Mouse (Mus musculus) CD4-positive, CD25-positive, alpha-beta regulatory T cell, adult 2 months (primary cell): Measurements from ENCODE around the gene Ndufb5.
"Not testable (repeated sequence)": the region's sequence is repeated elsewhere in the genome, so short reads cannot be mapped to it uniquely, and the experiment has no call there.

ENCODE experiments used
- DNase-seq: peaks from one replicate; pipeline ENCODE4 v3.0.0-alpha.2; 2012; ENCODE audit warnings: low read depth, low spot score

Ndufb5 gene

GRCm38 (mm10) chr3:32727861-32728260 lies 8.9 kb upstream of the Ndufb5 start:
- DNase-seq = no peak

GRCm38 (mm10) chr3:32737172-32737655 lies 424 bp downstream of the Ndufb5 start, which contains the start of gene Mrpl47:
Mrpl47 (minus strand) TSS chr3:32737605.
- no peak for DNase-seq

GRCm38 (mm10) chr3:32738549-32738948 lies 1.8 kb downstream of the Ndufb5 start:
- no peak for DNase-seq

- no peak for DNase-seq
Observed at GRCm38 (mm10) chr3:32742276-32742780, 5.5 kb downstream of the Ndufb5 start.

GRCm38 (mm10) chr3:32745001-32745400 lies 8.2 kb downstream of the Ndufb5 start:
- DNase-seq = no peak

GRCm38 (mm10) chr3:32745426-32745825 lies 8.6 kb downstream of the Ndufb5 start:
- not testable (repeated sequence) for DNase-seq

GRCm38 (mm10) chr3:32748384-32748783 lies 11.6 kb downstream of the Ndufb5 start:
- no peak for DNase-seq

GRCm38 (mm10) chr3:32749820-32750579 lies 13.2 kb downstream of the Ndufb5 start:
- no peak for DNase-seq

- DNase-seq = no peak
Observed at GRCm38 (mm10) chr3:32754384-32754915, 17.7 kb downstream of the Ndufb5 start.

GRCm38 (mm10) chr3:32759212-32759611 lies 22.4 kb downstream of the Ndufb5 start:
- DNase-seq = no peak

- DNase-seq = no peak
Observed at GRCm38 (mm10) chr3:32762962-32763361, 26.2 kb downstream of the Ndufb5 start.

GRCm38 (mm10) chr3:32763902-32764301 lies 27.1 kb downstream of the Ndufb5 start:
- DNase-seq = no peak

GRCm38 (mm10) chr3:32770781-32771180 lies 34.0 kb downstream of the Ndufb5 start:
- no peak for DNase-seq
